Mouse (Mus musculus) testis, postnatal 14 days (tissue): Measurements from ENCODE around the gene Rpl41.
"Not testable (repeated sequence)": the region's sequence is repeated elsewhere in the genome, so short reads cannot be mapped to it uniquely, and the experiment has no call there.

ENCODE experiments used
- DNase-seq: peaks from one replicate; pipeline ENCODE4 v3.0.0; 2021; ENCODE audit warnings: low spot score

The Rpl41 gene

DNA sequence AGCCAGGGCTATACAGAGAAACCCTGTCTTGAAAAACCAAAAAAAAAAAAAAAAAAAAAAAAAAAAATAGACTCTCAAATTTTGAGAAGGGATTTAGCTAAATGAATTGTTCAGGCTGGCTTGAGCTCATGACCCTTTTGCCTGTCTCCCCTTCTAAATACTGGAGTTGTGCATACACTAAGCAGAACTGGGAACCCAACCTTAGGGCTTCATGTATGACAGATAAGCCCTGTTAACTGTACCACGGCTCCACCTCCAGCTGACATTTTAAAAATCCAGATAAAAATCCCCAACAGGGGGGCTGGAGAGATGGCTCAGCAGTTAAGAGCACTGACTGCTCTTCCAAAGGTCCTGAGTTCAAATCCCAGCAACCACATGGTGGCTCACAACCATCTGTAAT lies 6.5 kb upstream of the Rpl41 start:
- not testable (repeated sequence) for DNase-seq

DNA sequence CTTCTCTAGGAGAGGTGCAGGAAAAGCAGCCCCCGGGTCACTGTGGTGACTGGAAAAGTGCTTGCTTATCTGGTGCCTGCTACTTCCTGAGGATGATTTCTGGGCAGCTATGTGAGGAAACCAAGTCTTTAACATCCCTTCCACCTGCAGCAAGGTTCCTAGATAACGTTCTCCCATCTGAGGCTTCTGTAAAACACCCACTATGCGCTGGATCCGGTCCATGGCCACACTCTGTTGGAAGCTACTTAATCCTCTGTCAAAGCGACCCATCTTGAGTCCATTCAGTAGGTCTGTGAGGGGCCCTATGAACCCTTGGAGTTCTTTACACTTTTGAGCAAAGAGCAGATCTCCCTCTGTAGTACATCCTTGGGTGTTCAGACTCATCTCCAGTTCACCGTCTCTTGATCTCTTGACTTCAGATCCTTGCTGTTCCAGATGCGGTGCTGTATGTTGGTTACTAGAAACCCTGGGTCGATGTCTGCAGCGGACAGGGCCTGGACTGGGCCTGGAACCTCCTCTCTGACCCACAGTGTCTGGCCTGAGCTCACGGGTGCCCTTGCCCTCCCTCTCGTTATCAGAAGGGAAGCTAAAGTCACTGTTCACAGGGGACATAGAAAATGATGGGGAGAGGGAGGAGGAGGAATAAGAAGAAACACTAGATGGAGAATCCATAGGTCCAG lies 1.2 kb upstream of the Rpl41 start:
- not testable (repeated sequence) for DNase-seq

DNA sequence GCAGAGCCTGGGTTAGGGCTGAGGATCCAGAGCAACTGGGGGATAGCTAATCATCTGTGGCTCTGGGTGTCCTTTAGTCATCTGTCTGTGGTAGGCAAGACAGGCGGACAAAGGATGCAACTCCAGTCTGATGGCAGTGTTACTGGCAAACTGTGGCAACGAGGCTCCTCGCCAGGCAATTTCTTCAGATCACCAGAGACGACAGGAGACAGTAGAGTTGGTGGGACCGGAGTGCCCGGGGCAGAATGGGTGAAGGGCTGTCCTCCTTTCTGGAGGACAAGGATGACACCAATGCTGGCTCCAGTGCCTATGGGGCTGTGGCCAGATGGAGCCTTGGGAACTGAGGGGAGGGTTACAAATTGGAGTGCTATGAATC lies 565 bp upstream of the Rpl41 start:
- DNase-seq: not testable (repeated sequence)

DNA sequence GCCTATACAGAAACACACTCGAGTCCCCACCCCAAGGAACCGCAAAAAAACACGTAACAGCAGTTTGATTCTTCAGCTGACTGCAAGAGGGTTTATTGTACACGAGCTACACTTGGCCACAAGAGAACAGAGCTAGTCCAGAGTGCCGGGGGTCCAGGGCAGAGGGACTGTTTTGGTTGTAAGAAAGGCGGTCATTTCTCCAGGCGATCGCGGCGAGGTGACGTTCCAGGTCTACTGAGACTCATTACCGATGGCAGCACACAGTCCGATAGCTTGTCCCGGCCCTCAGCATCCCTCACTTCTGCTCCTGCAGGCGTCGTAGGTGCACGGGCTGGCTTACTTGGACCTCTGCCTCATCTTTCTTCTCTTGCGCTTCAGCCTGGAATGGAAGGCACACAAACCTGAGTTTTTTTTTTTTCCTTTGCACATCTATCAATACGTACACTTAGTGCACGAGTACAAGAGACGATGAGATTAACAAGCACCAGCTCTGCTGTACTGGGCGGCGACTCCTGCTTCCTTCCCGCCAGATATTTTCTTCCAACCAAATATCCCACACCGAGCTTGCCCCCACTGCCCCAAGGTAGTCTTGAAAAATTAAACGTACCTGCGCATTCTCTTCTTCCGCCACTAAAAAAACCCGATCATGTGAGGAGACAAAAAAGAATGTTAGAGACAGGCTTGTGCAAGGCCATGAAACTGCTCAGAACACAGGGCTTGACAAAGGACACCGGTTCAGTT lies 884 bp downstream of the Rpl41 start:
- not testable (repeated sequence) for DNase-seq

DNA sequence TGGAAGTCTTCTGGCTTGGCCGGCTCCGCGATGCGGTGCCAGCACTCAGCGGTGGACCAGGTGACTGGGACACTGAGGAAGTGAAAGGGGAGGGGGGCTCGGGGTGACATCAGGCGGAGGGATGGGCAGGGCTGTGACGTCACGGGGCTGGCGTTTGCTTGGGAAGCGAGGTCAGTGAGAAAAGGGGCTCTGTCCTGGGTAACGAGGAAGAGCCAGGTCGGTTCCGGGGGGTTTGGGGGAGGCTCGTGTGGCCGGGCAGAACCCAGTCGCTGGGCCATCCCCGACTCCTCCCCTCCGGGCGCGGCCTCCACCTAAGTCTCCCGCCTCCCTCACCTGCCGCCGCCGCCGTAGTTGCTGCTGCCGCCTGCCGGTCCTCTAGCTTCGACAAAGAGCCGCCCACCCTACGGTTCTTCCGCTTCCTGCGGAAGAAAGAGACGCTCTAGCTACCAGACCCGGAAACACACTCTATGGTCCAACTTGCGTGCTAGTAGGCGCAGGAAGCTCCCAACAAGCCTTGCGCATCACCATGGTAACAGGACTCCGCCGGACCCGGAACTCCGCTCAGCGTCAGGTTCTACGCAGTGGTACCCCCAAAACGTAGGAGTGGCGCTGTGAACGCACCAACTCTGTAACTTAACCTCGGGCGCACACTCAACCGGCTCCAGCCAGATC lies 1.6 kb downstream of the Rpl41 start, which contains the start of gene Zc3h10:
Zc3h10 (minus strand) TSS at position 414 of the 672 bp plus-strand sequence.
- peak; percentile 96 for DNase-seq

DNA sequence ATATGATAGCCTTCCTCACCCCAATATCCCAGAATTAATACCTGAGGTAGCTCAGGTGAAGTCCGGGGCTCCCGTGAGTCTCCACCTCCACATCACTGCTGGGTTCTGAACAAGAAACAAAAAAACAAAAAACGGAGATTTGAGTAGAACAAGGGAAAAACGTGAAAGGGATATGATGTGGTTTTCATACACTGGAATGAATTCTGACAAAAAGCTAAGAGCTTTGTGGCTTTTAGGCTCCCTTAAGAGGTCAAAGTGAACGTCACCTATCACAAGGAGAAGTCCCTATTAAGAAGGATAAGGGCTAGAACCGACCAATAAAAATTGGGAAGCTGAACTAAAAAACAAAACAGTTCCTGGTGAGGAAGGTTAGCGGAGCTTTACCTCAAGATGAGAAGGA lies 2.3 kb downstream of the Rpl41 start:
- no peak for DNase-seq

DNA sequence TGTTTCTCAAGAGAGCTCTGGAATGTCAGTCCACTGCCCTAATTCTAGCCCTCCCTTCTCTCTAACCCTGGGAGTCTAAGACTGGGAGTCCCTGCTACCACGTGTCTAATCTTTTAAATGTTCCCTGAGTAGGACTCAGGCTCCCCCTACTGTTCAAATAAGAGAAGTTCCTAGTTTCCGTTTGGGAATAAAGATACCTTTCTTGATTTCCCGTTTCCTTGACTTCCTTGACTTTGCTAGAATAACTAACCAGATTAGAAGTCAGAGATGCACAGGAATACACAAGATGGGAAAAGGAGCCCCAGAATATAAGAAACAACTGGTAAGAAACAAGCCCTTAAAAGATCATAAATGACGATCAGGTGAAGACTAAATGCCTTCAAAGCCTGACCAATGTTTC lies 2.7 kb downstream of the Rpl41 start:
- DNase-seq: no peak

DNA sequence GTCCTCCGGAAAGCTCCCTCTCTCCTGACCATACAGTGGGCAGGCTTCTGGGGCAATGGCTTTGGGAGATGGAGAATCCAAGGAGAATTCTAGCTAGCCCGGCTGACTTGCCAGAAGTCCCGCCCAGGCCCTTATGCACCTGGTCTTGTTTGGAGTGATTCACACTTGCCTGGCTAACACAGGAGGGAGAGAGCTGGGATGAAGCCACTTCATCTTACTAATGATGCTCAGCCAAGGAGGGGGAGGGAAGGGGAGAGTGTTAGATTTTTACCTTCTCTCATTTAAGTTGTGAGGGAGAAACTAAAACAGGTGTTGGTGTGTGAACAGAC lies 3.6 kb downstream of the Rpl41 start:
- DNase-seq: no peak

DNA sequence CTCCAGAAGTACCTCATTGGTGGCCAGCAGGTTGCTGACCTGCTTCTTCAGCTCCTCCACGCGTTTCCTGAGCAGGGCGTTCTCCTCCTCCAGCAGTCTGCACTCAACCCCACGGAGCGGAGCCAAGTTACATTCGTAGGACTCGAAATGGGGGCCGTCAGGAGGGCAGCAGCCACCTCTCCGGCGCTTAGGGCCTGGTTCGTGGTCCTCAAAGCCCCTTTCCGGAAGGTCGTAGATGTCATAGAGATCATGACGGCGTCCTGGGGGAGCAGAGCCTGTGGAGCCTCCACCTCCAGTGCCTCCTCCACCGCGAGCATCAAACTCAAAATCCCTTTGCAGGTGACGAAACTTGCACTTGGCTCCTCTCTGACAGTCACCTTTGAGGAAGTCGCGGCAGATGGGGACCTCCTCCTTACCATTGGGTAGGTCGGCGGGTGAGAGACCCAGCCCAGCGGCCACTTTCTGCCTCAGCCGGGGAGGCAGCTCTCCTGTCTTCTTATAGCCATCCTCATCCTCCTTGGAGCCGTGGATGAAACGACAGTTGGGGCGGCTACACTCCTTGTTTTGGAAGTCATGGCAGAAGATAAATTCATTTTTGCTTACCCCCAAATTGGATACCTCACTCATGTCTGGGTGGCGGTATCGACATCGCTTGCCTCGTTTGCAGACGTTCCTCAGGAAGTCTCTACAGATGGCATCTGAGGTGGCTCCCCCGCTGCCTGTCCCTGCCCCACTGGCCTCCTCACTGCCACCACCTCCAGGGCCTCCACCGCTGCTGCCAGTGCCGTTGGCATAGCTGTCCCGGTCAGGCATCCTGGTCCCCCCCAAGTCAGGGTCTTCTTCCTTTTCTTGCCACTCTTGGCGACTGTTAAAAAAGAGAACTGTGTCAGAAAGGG lies 4.2 kb downstream of the Rpl41 start:
- DNase-seq: no peak

DNA sequence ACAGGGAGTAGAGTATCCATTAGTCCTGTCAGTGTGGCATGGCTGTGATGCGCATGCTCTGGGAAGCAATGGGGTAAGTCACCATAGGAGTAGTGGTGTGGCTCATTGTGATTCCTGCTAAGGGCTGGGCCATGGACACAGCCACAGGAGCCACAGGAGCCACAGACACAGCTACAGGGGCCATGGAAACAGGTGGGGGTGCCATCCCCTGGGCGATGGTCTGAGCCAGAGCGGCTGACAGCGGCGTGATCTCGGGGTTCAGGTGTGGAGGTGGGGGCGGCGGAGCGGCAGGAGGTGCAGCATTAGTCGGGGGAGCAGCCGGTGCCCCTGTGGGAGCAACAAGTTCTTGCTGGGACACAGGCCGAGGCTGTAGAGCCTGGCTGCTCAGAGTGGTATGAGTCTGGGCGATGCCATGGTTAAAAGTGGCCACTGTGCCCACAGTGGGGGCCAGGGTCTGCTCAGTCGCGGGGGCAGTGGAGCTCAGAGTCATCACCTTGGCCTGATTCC lies 4.9 kb downstream of the Rpl41 start:
- no peak for DNase-seq

DNA sequence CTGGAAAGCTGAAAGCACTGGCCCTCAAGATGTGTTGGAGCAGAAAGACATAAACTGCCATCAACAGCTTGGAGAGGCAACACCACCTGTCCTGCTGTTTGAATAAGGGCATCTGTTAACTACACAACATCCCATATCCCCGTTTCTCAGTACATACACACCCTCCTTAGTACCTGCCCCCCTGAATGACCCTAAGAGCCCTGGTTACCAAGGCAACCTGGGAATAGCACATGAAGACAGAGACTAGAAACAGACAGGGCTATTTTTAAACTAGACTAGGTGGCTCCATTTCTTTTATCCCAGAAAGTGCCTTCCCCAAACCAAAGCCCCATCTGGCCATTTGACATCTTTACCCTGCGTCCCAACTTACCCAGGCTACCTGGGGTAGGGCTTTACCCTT lies 6.0 kb downstream of the Rpl41 start:
- no peak for DNase-seq

DNA sequence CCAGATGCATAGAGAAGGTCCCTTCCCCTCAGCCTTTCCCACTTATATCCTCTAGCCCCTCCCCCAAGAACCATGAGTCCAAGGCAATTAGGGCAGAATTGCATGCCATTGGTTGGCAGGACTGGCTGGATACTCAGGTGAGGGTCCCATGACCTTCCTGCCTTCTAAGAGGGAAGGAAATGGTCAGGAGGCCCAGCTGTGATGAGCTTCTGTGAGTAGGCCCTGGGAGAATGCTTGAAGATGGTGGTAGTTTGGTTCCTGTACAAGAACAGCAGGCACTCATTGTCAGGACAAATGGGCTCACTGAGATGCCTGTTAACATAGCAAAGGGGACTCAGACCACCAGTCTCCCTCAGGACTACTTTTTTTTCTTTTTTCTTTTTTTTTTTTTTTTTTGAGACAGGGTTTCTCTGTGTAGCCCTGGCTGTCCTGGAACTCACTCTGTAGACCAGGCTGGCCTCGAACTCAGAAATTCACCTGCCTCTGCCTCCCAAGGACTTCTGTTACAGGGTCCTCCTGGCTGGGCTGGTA lies 10.7 kb downstream of the Rpl41 start:
- DNase-seq: no peak

DNA sequence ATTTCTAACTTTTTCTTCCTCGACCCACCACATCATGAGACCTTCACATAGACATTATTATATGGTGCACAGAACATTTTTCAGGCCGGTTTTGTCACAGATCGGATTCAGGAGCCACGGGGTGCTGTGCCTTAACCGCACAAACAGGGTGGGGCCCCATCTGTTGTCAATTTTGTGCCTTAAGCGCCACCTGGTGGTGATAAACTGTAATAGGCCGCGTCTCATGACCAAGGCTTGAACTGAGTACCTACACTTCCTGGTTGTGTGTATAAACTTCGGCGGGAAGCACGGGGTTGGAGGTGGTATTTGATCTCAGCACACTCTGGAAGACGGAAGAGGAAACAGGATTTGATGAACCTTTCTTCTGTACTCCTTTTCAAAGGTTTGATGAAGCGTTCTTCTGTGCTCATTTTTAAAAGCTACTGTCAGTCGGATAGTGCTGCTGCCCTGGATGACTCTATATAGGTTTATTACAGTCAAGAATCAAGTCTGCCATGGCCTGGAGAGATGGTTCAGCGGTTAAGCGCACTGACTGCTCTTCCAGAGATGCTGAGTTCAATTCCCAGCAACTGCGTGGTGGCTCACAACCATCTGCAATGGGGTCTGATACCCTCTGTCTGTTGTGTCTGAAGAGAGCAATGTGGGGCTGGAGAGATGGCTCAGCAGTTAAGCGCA lies 12.7 kb downstream of the Rpl41 start:
- DNase-seq: peak; percentile 75

DNA sequence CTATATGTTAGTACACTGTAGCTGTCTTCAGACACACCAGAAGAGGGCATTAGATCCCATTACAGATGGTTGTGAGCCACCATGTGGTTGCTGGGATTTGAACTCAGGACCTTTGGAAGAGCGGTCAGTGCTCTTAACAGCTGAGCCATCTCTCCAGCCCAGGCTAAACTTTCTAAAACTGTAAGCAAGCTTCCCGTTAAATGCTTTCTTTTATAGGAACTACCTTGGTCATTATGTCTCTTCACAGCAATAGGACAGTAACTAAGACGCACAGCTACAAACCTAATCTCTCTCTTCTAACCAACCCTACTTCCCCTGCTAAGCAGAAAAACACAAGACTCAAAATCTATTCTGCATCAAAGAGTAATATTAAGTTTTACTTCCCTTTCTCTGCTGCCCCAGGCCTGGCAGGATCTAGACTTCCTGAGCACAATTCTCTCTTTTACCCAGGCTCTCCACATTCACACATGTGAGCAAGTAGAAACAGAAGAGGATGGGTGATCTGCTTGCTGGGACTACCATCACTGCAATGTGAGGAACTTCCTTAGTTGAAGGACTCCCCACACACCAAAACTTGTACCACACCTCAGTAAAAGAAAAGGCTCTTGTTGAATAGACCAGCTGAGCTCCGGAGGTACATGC lies 13.4 kb downstream of the Rpl41 start:
- DNase-seq: no peak

DNA sequence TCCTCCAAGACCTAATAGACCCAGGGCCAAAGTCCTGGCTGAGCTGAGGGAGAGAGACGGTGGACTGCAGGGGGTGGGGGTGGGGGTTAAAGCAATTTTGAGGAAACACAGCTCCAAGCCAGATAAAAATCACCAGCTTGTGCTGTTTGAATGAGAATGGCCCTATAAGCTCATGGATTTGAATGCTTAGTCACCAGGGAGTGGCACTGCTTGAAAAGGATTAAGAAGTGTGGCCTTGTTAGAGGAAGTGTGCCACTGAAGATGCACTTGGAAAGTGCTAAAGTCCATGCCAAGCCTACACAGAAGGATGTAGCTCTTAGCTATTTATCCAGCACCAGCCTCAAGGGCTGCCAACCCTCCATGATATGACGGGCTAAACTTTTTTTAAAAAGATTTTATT lies 13.9 kb downstream of the Rpl41 start:
- DNase-seq: no peak

DNA sequence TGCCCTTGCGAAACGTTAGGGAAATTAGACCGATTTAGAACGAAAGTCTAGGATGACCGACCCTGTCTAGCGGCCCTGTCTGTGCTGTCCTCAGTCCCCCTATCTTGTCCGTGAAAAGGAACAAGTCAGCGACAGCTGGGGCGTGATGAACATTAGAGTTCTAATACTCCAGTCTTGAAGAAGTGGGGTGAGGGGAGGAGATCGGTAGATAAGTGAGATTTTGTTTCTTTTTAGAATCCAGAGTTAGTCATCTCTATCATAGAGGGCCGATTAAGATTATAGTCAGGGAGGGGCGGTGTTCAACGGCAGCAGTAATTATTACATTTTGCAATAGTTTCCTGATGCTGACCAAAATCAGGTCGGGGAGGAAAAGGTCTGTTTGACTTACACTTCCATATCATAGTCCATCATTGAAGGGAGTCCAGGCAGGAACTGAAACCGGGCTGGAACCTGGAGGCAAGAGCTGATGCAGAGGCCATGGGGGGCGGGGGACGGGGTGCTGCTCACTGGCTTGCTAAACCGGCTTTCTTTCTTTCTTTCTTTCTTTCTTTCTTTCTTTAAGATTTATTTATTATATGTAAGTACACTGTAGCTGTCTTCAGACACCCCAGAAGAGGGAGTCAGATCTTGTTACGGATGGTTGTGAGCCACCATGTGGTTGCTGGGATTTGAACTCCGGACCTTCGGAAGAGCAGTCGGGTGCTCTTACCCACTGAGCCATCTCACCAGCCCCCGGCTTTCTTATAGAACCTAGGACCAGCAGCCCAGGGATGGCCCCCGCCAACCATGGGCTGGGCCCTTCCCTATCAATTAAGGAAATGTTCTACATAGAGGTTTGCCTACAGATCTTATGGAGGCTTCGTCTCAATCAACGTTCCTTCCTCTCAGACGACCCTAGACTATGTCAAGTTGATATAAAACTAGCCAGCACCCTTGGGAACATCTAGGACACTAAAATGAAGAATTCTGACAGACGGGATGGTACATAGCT lies 22.4 kb downstream of the Rpl41 start:
- DNase-seq: no peak

DNA sequence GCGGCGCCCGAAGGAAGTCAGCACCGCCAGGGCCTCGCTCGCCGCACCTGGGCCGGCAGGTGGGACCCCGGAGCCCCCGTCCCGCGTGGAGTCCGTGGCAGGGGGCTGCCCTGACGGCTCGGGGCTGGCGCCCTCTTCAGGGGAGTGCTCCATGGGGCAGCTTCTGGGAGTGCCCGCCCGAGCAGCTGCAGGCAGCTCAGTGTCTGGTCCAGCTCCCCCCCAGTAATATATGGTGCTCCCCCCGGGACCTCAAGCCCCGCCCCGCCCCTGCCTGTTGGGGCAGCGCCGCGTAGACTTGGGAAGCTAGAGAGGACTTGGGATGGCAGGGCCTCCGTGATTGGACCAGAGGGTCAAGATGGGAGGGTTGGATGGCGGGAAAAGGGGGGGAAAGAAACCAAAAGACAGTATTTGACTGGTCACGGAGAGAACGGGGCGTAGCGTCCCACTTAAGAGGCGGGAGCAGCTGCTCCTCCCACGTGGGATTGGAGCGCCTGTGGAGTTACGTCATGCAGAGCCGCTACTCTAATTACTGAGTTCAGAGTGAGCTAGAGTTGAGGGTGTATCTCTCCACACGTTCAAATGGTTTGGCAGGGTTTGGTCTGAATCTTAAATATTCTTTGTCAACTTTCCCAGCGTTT lies 23.3 kb downstream of the Rpl41 start, which contains the start of gene Esyt1:
Esyt1 (minus strand) TSS at position 201 of the 638 bp plus-strand sequence.
- DNase-seq: peak; percentile 91

DNA sequence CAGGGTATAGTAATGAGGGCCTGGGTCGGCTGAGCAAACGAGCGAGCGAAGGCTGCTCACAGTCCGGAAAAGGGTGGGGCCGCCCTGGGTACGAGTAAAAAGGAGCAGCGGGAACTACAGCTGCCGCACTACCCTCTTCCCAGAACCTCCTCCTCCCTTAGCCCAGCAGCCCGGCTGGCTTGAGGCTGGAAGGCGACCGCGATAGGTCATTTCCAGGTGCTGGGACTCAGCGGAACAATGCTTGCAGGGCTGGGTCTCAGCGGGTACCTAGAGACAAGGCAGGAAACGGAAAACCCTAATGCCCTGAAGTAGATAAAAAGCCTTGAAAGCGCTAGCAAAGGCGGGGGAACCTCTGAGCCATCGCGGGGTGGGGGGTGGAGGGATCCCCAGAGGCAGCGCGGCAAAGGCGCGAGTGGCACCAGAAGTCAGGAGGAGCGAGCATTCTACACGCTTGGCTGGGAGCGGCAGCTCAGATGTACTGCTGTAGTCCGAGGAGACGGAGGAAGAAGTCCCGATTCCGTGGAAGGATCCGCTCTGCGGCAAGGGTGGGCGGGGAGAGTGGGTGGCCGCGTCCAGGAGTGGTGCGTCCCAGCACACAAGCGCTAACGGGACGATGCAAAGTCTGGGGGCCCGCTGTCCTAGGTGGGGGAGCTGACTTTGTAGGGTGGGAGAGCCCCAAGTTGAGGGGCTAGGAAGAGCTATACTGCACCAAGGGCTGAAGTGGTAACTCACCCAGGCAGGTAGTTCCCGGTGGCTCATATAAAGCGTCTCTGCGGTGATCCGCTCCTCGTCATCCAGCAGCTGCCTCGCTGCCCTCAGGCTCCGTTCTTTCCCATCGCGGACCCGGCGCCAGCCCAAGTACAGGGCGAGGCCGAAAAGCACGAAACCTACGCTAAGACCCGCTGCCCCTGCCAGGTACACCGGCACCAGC lies 24.1 kb downstream of the Rpl41 start:
- DNase-seq: no peak
